Mouse (Mus musculus) stomach, postnatal 0 days (tissue): ENCODE data around the gene Prickle2. TPM values are rescaled to one million over a fixed set of nuclear protein-coding genes. Genes with fewer than 3 reads are reported as not detected.

Experiments
- ATAC-seq: fragments of 200-750 bp; cut with Nextera tagmentation; 2 replicates; pipeline ENCODE4 v1.8.0; 2017; ENCODE audit not compliant: low FRiP score, low TSS enrichment
- DNase-seq: peaks from one replicate; pipeline ENCODE4 v3.0.0-alpha.2; 2016; ENCODE audit warnings: low spot score
- H3K27ac ChIP-seq: fragments of 300-500 bp; sonication (generic); replicated peaks from 2 replicates; pipeline ENCODE4 v1.5.1; 2014; ENCODE audit warnings: mild to moderate bottlenecking, control low read depth
- H3K27me3 ChIP-seq: fragments of 300-500 bp; sonication (generic); 2 replicates; pipeline ENCODE4 v1.6.1; 2014; ENCODE audit warnings: low read length; ENCODE audit not compliant: control insufficient read depth, insufficient read depth
- H3K36me3 ChIP-seq: fragments of 300-500 bp; sonication (generic); 2 replicates; pipeline ENCODE4 v1.6.1; 2014; ENCODE audit warnings: low read length, mixed read lengths; ENCODE audit not compliant: control insufficient read depth, insufficient read depth
- H3K4me1 ChIP-seq: fragments of 300-500 bp; sonication (generic); replicated peaks from 2 replicates; pipeline ENCODE4 v1.6.1; 2014; ENCODE audit warnings: antibody characterized with exemption; ENCODE audit not compliant: control insufficient read depth, insufficient read depth
- H3K4me2 ChIP-seq: fragments of 300-500 bp; sonication (generic); replicated peaks from 2 replicates; pipeline ENCODE4 v1.6.1; 2014; ENCODE audit warnings: low read depth, mild to moderate bottlenecking, control low read depth, moderate library complexity
- H3K4me3 ChIP-seq: fragments of 300-500 bp; sonication (generic); 2 replicates; pipeline ENCODE4 v1.5.1; 2014; ENCODE audit warnings: low read depth, low read length, control low read depth
- H3K9ac ChIP-seq: fragments of 300-500 bp; sonication (generic); 2 replicates; pipeline ENCODE4 v1.6.1; 2014; ENCODE audit warnings: mild to moderate bottlenecking, low read length, control low read depth, mixed read lengths
- H3K9me3 ChIP-seq: fragments of 300-500 bp; sonication (generic); 2 replicates; pipeline ENCODE4 v1.6.1; 2016; ENCODE audit warnings: low read length; ENCODE audit not compliant: control insufficient read depth
- CTCF ChIP-seq: IDR thresholded peaks from 2 replicates; pipeline ENCODE4 v1.5.1; 2016; ENCODE audit warnings: antibody characterized with exemption, low read depth, mild to moderate bottlenecking, moderate library complexity
- EP300 ChIP-seq: optimal IDR thresholded peaks from 2 replicates; pipeline ENCODE3; 2016; ENCODE audit warnings: antibody characterized with exemption
- WGBS: fragments of 180-500 bp; shearing (Covaris S2); extraction: QIAGEN DNeasy Blood & Tissue Kit; methylation state at CpG from one replicate; pipeline ENCODE4 v1.1.7; 2014; 5-methylcytosine and 5-hydroxymethylcytosine counted together
- polyA plus RNA-seq: library from polyadenylated mRNA; unstranded; fragments of >200 nt; fragmentation: Nextera tagmentation; extraction: Ambion mirVana; gene quantifications from 2 replicates; pipeline ENCODE4 v1.2.1, GENCODE M21; 2015

Prickle2 gene
- polyA plus RNA-seq, 1 experiment from 2014 or later, result 2.3 TPM

- Histone ChIP-seq H3K9ac (no peak overlapping the region), H3K4me1 (no peaks in the 10 kb centered on the region), H3K27me3 (no peaks in the 10 kb centered on the region), H3K36me3 (no peaks in the 10 kb centered on the region), H3K27ac (no peak overlapping the region), H3K9me3 (no peaks in the 10 kb centered on the region), H3K4me2 (no peak overlapping the region), H3K4me3 (no peak overlapping the region)
- TF ChIP-seq EP300, result no peak
- TF ChIP-seq CTCF, result no peak
- no peak for ATAC-seq
- DNase-seq, result no peak
- 85% methylated on average over 1 of the region's 1 CpGs for WGBS
These were observed 256.0 kb downstream of the Prickle2 start for GRCm38 (mm10) chr6:92449956-92450355.

- Histone ChIP-seq H3K9ac (no peak overlapping the region), H3K4me2 (no peak overlapping the region), H3K4me3 (no peak overlapping the region), H3K27me3 (no peaks in the 10 kb centered on the region), H3K36me3 (no peaks in the 10 kb centered on the region), H3K27ac (peak overlapping the region; percentile 53; the same call in 1 of the 2 replicates), H3K9me3 (no peaks in the 10 kb centered on the region), H3K4me1 (no peaks in the 10 kb centered on the region)
- ATAC-seq (peak; percentile 38; the same call in 1 of the 2 replicates), DNase-seq (peak; percentile 25)
- TF ChIP-seq CTCF (no peak), EP300 (no peak)
- WGBS, result 17% methylated on average over 3 of the region's 3 CpGs
These were observed 259.3 kb downstream of the Prickle2 start for GRCm38 (mm10) chr6:92446662-92447061.

GRCm38 (mm10) chr6:92441205-92441604 lies 264.8 kb downstream of the Prickle2 start:
- Histone ChIP-seq H3K4me2 (no peak overlapping the region), H3K36me3 (no peaks in the 10 kb centered on the region), H3K4me3 (no peak overlapping the region), H3K9ac (no peak overlapping the region), H3K4me1 (no peaks in the 10 kb centered on the region), H3K9me3 (no peaks in the 10 kb centered on the region), H3K27me3 (no peaks in the 10 kb centered on the region), H3K27ac (no peak overlapping the region)
- ATAC-seq (no peak), DNase-seq (peak; percentile 59)
- 61% methylated on average over 2 of the region's 3 CpGs for WGBS
- peak; percentile 73 for TF ChIP-seq CTCF
- TF ChIP-seq EP300, result no peak

- Histone ChIP-seq H3K9me3 (no peaks in the 10 kb centered on the region), H3K4me1 (no peaks in the 10 kb centered on the region), H3K4me3 (no peak overlapping the region), H3K36me3 (no peaks in the 10 kb centered on the region), H3K4me2 (no peak overlapping the region), H3K27me3 (no peaks in the 10 kb centered on the region), H3K9ac (no peak overlapping the region), H3K27ac (no peak overlapping the region)
- DNase-seq, result no peak
- 96% methylated on average over 3 of the region's 3 CpGs for WGBS
- TF ChIP-seq CTCF (no peak), EP300 (no peak)
- ATAC-seq, result no peak
These were observed 265.7 kb downstream of the Prickle2 start for GRCm38 (mm10) chr6:92440251-92440650.

- Histone ChIP-seq H3K4me1 (no peaks in the 10 kb centered on the region; the same call in 1 of the 2 replicates), H3K36me3 (no peaks in the 10 kb centered on the region), H3K27me3 (no peaks in the 10 kb centered on the region), H3K9me3 (no peaks in the 10 kb centered on the region), H3K9ac (no peak overlapping the region), H3K4me3 (no peak overlapping the region), H3K4me2 (no peak overlapping the region), H3K27ac (no peak overlapping the region)
- TF ChIP-seq EP300 (no peak), CTCF (no peak)
- no peak for DNase-seq
- WGBS, result 94% methylated on average over 5 of the region's 5 CpGs
- no peak for ATAC-seq
These were observed 273.8 kb downstream of the Prickle2 start for GRCm38 (mm10) chr6:92432146-92432545.

GRCm38 (mm10) chr6:92427406-92428171 lies 278.4 kb downstream of the Prickle2 start:
- Histone ChIP-seq H3K4me1 (no peaks in the 10 kb centered on the region; the same call in 1 of the 2 replicates), H3K36me3 (no peaks in the 10 kb centered on the region), H3K9ac (no peak overlapping the region), H3K4me3 (no peak overlapping the region), H3K27ac (no peak overlapping the region), H3K27me3 (no peaks in the 10 kb centered on the region), H3K4me2 (no peak overlapping the region), H3K9me3 (no peaks in the 10 kb centered on the region)
- 61% methylated on average over 7 of the region's 7 CpGs for WGBS
- DNase-seq (no peak), ATAC-seq (no peak)
- TF ChIP-seq CTCF, result no peak
- no peak for TF ChIP-seq EP300
